Mouse (Mus musculus): ENCODE results near the gene Cdk9.

Cdk9 gene

GRCm38 (mm10) chr2:32705018-32705417 is 7.9 kb downstream of the Cdk9 start:
- no peak for DNase-seq

GRCm38 (mm10) chr2:32704021-32704421 is 8.9 kb downstream of the Cdk9 start, which contains the start of gene Fpgs:
TSS of gene Fpgs (minus strand) at chr2:32704145.
- DNase-seq, result peak; percentile 90

- no peak for DNase-seq
Measured at GRCm38 (mm10) chr2:32703046-32703445, 9.8 kb downstream of the Cdk9 start.

GRCm38 (mm10) chr2:32700966-32701743 is 11.7 kb downstream of the Cdk9 start:
- DNase-seq, result no peak

GRCm38 (mm10) chr2:32699680-32700079 is 13.2 kb downstream of the Cdk9 start:
- no peak for DNase-seq

GRCm38 (mm10) chr2:32694691-32695090 is 18.2 kb downstream of the Cdk9 start:
- no peak for DNase-seq

GRCm38 (mm10) chr2:32693823-32694411 is 19.0 kb downstream of the Cdk9 start:
- peak; percentile 97 for DNase-seq

- DNase-seq, result peak; percentile 65
Measured at GRCm38 (mm10) chr2:32693282-32693681, 19.6 kb downstream of the Cdk9 start.

GRCm38 (mm10) chr2:32692496-32692895 is 20.4 kb downstream of the Cdk9 start:
- no peak for DNase-seq

GRCm38 (mm10) chr2:32691041-32691440 is 21.8 kb downstream of the Cdk9 start:
- DNase-seq, result no peak

- peak; percentile 93 for DNase-seq
Measured at GRCm38 (mm10) chr2:32689420-32689819, 23.5 kb downstream of the Cdk9 start.

GRCm38 (mm10) chr2:32687562-32687961 is 25.3 kb downstream of the Cdk9 start:
- no peak for DNase-seq

GRCm38 (mm10) chr2:32686640-32687039 is 26.2 kb downstream of the Cdk9 start:
- DNase-seq, result no peak

- no peak for DNase-seq
Measured at GRCm38 (mm10) chr2:32685807-32686206, 27.1 kb downstream of the Cdk9 start.

GRCm38 (mm10) chr2:32684681-32685428 is 28.0 kb downstream of the Cdk9 start:
- no peak for DNase-seq

GRCm38 (mm10) chr2:32683701-32684100 is 29.2 kb downstream of the Cdk9 start:
- no peak for DNase-seq

- DNase-seq, result no peak
Measured at GRCm38 (mm10) chr2:32682721-32683417, 30.0 kb downstream of the Cdk9 start.

GRCm38 (mm10) chr2:32681754-32682153 is 31.1 kb downstream of the Cdk9 start:
- DNase-seq, result no peak

GRCm38 (mm10) chr2:32680961-32681650 is 31.8 kb downstream of the Cdk9 start:
- DNase-seq, result no peak

GRCm38 (mm10) chr2:32680051-32680451 is 32.8 kb downstream of the Cdk9 start:
- DNase-seq, result peak; percentile 56

GRCm38 (mm10) chr2:32677683-32678082 is 35.2 kb downstream of the Cdk9 start:
- DNase-seq, result no peak

GRCm38 (mm10) chr2:32676821-32677220 is 36.1 kb downstream of the Cdk9 start:
- no peak for DNase-seq
